Mouse (Mus musculus) frontal cortex, adult 2 months (tissue): ENCODE results near the gene Nab2. TPM values are rescaled to one million over a fixed set of nuclear protein-coding genes. Genes with fewer than 3 reads are reported as not detected.

Experiments used
- DNase-seq, 2 experiments: peaks; one replicate each; pipeline ENCODE4 v3.0.0; 2022; ENCODE audit warnings: low spot score in 1 of 2; ENCODE audit errors: extremely low spot score in 1 of 2
- polyA plus RNA-seq: library from polyadenylated mRNA; depleted of rRNA; stranded (reverse); fragments of >200 nt; gene quantifications from 2 replicates; pipeline ENCODE4 v1.2.3, GENCODE M21; 2012; rRNA removed

Gene Nab2
- polyA plus RNA-seq, result 38.2 and 46.1 TPM in 2 replicates

DNA sequence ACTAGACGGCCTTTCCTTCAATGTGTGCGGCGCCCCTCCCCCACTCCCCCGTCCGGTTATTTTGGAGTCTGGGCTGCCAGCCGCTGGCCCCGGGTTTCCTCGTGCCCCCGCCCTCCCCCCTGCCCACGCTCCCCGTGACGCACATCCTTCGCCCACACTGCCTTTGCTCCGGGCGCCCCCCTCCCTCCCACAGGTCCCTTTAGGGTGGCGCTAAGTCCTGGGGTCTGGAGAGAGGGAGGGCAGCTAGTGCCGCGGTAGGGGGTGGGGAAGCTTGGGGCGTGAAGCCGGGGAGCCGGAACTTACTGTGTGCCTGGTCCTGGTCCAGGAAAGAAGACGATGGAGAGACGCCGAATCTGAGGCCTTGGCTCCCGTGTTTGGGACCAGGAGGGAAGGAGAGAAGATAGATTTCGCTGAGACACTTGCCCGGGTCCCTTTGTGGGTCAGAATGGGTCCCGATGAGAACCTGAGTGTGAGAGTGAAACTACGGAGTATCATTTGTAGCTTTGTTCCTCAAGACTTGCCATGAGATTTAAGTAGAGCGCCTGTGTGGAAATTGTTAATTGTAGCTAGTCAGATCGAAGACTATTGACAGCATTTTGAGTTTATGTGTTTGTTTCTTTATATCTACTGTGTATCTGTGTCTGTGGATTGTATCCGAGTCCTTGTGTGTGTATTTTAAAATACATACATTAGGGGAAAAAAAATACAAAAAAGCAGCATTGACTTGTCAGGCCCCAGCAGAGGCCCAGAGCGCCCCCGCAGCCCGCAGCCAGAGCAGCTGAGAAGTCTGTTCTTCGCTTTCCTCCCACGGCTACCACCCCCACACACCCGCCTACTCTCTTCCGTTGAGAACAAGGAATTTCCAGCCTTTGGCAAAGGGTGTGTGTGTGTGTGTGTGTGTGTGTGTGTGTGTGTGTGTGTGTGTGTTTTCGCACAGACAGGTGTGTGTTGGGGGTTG lies at the start of gene Nab2:
Gene Nab2, minus strand, starts transcription at position 476 of the 958 bp plus-strand sequence.
- peak in 1 of 2 experiments; percentile 91 for DNase-seq

GRCm38 (mm10) chr10:127712736-127713135 lies 44.4 kb upstream of the Nab2 start:
- no peak for DNase-seq

GRCm38 (mm10) chr10:127710331-127710730 lies 42.0 kb upstream of the Nab2 start:
- no peak for DNase-seq

DNA sequence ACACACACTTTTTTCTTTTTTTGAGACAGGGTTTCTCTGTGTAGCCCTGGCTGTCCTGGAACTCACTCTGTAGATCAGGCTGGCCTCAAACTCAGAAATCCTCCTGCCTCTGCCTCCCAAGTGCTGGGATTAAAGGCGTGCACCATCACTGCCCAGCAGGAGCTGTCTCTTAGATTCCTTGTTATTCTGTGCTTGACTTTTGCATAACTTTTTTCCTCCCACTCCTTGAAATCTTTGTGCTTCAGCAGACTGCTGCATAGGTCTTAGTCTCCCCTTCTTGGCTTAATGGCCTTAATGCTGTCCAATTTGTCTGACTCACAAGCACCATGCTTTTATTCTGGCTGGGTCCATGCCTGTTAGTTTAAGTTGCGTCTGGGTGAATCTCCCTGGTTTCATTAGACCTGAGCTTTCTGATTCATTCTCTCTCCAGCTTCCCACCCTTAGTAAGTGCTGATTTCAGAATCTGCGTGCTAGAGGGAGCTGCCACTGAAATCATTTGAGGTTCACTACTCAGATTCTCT lies 40.5 kb upstream of the Nab2 start:
- no peak for DNase-seq

- no peak for DNase-seq
These were observed 39.4 kb upstream of the Nab2 start for GRCm38 (mm10) chr10:127707721-127708120.

- DNase-seq, result no peak
These were observed 37.4 kb upstream of the Nab2 start for GRCm38 (mm10) chr10:127705783-127706182.

- DNase-seq, result no peak
These were observed 36.4 kb upstream of the Nab2 start, which contains the start of gene Myo1a for GRCm38 (mm10) chr10:127704766-127705220. Myo1a (plus strand) TSS chr10:127705170.

DNA sequence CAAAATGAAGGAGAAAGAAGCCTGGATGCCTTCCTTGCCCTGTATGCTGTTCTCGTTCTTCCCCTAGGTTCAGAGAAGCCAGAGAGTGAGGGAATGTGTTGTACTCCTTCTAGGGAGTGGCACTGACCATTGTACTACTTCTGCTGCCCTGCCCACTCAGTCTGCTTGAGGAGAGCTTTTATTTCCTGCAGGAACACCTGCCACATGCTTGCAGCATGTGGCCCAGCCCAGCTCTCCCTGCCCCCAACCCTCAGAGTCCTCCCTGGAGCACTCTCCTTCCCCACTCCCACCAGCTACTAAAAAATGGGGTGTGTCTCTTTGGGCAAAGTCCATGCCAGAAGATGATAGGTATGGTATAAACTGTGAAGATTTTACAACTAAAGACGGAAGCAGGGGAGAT lies 35.9 kb upstream of the Nab2 start:
- DNase-seq, result no peak

DNA sequence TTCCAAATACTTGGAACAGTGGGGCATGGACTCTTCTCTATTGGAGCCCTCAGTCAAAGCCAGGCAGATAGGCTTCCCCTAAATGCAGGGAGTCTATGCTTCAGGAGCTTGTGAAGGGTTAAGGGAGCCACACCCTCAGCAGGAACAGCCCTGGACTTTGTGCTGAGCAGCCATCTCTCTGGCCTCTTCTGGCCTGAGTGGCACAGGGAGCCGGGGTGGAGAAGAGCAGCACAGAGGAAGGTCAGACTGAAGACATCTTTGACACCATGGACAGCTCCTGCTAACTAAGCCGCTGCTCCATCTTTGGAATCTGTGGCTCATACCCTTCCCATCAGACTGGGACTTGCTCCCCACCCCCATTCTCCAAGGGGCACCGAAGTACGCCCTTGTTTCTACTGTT lies 34.9 kb upstream of the Nab2 start:
- DNase-seq, result no peak

DNA sequence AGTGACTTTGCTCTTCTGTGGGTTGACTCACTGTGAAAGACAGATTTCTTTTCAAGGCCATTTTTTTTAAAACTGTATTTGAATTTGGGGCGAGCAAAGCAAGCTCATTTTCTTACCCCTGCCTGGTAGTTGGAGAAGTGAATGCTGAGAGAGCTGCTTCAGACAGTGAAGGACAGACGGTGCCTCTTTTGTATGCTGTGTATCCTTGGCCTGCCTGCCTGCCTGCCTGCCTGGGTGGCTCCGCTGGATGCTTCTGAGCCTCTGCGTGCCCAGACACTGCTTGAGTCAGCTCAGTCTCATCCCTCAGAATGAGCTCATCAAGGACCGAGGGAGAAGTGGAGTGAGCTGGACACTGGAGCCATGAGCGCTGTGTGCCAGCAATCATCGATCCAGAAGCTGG lies 30.6 kb upstream of the Nab2 start:
- DNase-seq, result no peak

DNA sequence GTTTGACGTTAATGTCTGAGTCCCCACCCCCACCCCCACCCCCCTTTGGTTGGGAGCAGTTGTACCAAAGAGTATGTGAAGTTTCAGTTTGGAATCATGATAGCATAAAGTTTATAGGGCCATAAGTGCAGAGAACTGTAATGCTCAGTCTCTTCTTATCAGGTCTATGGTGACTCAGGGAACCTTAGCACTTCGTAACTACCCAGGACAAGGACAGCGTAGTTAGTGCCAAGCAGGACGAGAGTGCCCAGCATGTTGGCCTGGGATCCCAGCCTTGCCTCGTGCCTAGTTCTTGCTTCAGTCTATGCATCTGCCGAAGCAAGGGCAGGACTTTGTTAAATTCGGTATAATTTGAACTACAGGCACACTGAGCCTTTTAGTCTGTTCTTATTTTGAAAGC lies 27.4 kb upstream of the Nab2 start:
- DNase-seq, result no peak

DNA sequence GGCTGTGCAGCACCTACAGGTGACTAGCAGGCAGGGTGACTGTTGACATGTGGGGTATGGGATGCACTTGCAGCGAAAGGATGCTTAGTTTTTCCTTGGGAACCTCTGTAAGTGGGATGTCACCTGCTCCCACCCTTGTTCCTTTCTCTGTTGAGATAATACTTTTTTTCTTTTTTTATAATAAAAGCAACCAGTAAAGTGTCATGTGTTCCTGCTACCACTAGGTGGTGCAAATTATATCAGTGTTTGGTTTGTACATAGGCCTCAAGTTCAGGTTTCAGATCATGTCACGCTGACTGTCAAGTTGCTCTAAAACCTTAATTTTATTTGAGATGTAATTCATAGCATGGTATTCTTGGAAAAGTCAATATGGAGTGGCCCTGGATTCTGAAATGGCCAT lies 26.3 kb upstream of the Nab2 start:
- peak in 1 of 2 experiments; percentile 46 for DNase-seq

DNA sequence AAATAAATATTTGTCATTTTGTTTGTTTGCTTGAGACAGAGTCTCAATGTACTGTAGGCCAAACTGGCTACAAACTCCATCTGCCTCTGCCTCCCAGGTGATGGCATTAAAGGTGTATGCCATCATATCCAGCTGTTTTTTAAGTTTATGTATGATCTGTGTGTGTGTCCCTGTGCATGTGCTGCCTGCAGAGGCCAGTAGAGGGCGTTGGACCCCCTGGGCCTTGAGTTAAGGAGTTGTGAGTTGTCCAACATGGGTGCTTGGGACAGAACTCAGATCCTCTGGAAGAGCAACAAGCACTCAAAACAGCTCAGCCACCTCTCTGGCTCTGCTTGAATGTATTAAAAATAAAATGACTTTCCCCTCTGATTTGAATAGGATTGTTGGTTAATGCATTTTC lies 22.7 kb upstream of the Nab2 start:
- DNase-seq, result no peak

- no peak for DNase-seq
These were observed 14.5 kb upstream of the Nab2 start for GRCm38 (mm10) chr10:127682886-127683285.

DNA sequence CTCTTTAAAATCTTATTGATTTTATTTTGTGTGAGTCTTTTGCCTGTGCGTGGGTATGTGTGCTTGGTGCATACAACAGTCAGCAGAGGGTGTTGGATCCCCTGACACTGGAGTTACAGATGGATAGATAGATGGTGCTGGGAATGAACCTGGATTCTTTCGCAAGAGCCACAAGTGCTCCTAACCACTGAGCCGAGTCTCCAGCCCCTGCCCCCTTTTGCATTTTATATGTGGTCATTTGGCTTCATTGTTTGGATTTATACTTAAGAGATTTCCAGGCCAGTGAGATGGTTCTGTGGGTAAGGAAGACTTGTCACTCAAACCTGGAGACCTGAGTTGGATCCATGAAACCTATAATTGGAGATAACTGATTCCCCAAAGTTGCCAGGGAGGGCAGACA lies 11.5 kb upstream of the Nab2 start:
- DNase-seq, result no peak

DNA sequence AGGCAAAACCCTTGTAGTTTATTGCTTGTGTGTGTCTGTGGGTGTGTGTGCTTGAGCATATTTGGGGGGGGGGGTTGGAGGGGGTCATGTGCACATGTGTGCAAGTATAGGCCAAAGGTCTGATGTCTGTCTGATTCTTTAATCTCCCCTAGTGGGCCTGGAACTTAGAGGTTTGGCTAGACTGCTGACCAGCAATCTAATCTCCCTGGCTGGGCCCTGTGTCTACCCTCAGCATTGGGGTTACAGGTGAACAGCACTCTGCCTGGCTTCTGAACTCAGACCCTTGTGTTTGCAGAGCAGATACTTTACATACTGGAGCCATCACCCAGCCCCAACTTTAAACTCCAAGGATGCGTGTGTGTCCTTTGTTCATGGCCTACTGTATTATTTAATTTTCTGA lies 10.8 kb upstream of the Nab2 start:
- no peak for DNase-seq

GRCm38 (mm10) chr10:127677591-127678336 lies 9.4 kb upstream of the Nab2 start:
- DNase-seq, result peak in 1 of 2 experiments; percentile 76

DNA sequence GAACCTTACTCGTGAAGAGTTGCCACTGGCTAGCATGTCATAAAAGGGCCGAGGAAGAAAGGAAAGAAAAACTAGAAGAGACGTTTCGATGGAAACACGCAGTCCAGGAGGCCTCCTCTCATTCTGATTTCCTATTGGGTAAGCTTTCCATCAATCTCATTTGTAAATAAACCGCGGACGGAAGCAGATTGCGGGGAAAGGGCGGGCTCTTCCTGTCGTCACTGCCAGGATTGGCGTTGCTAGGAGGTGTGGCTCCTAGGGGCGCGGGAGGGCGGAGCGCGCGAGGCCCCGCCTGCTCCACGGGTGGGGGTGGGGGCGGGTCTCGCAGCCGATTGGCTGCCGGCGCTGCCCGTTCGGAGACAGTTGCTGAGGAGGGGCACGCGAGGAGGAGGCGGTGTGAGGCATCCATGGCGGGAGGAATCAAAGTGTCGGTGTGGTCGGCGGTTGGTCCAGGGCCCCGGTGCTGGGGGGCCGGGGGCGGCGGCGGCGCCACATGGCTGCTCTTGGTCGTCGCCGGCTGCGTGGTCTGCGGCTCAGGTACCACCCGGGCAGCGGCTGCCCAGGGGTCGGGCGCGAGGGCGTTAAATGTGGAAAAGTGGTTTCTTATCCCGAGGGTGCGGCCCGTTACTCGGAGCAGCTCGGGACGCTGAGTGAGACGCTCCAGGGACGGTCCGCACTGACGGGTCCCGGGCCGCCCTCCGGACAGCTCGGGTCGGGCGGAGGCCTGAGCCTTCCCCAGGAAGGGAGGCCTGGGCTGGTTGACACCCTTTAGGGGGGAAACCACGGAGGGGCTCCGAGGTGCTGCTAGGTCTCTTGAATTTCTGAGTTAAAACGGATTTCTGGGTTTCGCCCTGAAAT lies 8.6 kb upstream of the Nab2 start:
- peak; percentile 94 to 97 for DNase-seq

DNA sequence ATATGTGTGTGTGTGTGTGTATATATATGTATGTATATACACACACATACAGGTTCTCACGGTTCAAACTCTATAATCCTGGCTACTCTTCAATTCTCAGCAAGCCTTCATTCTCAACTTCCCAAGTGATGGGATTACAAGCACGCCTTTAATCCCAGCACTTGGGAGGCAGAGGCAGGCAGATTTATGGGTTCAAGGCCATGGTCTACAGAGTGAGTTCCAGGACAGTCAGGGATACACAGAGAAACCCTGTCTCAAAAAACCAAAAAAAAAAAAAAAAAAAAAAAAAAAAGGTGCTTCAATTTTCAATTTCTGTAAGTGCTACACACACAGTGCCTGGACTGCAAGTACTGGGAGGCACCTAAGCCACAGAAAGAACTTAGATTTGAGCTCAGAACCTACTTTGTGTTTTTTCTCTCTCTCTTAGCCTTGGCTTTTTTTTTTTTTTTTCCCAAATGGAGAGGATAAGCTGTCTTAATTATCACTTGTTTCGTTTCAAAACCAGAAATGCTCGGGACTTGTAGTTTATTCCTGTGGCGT lies 7.6 kb upstream of the Nab2 start:
- DNase-seq, result no peak
